Mouse (Mus musculus): ENCODE measurements around the gene Cdhr4. TPM values are rescaled to one million over a fixed set of nuclear protein-coding genes. Genes with fewer than 3 reads are reported as not detected.
A peak's percentile ranks its signal among the peaks of the same experiment; 100 is the strongest.
"Not testable (repeated sequence)": the region's sequence is repeated elsewhere in the genome, so short reads cannot be mapped to it uniquely, and the experiment has no call there.

Cdhr4 gene
- polyA plus RNA-seq, 1 experiment from 2014 or later = 1.7 TPM

DNA sequence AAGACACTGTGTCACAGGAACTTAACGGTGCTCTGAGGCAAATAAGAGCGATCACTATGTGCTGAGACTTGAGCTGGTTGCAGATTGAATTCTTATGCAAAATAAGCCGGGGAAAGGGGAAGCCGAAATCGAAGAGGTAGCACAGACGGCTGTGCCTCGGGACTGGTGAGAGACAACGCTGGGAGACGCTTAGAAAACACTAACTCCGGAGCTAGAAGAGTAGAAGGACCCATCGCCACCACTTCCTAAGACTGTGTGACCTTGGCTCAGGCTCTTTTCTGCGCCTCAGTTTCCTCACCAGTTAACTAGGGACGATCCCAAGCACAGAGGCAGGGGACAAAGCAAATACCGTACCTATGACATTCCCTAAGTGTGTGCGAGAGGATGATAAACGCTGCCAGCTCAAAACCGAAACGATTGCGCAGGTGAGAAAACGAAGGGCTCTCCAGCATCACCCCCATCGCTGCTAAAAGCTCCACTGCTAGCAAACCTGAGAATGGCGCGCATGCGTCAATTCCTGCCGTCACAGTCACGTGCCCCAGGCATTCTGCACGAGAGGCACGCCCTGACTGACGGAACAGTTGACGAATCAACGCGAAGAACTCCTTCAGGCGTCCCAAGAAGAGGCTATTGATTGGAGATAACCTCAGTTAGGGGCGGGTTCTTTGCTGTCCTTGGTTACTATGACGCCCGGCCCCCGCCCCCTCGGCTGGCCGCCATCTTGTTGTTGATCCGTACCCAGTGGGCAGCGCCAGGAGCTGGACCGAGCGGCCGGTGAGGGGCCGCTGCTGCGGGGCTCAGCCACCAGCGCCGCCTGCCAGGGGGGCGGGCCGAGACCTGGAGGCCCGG lies 9.8 kb downstream of the Cdhr4 start, which contains the start of gene Ip6k1:
Ip6k1 (plus strand) TSS at position 580 of the 849 bp plus-strand sequence.
- Histone ChIP-seq H3K4me3 (peak within 1 kb of the TSS; percentile 98), H3K27me3 (ENCODE audit: poor library complexity, severe bottlenecking) (no peaks in the 10 kb centered on the region), H3K27ac (peak within 1 kb of the TSS; percentile 98), H3K9me3 (no peaks in the 10 kb centered on the region), H3K4me1 (peaks cover 32% of the 10 kb centered on the region), H3K36me3 (replicated peaks) (peaks cover 10% of the 10 kb centered on the region)
- WGBS = under 1% methylated on average over 51 of the region's 51 CpGs
- peak; percentile 100 for DNase-seq (ENCODE audit: extremely low spot score, low spot score)

DNA sequence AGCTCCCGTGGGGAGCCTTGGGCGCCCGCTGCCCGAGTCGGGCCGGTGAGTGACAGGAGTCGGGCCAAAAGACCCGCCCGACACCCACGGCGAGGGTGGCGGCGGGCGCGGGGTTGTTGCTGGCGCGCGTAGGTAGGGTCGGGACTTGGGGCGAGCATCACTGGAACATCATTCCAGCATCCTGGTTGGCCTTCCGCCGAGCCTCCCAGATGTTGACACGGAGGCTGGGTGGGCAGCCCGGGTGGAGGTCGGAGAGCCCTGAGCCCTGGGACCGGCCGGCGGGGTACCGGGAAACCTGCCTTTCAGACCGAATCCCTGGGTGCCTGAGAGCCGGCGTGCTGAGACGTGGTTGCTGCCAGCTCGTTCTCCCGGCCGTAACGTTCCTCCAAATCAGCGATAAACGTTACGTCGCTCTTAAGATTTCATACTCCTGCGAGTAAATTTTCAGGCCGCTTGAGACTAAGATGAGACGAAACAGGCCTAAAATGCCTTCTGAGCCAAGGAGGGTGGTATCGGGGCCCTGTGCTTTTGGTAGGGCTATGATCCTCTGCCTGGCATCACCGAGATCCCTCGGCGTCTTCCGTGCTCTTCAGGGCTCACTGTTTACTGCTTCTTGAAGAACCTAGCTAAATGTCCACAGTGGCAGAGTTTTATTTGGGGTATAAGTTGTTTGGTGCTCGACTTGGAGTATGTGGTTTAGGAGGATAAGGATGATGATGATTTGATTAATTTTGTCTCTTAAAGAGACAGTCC lies 10.7 kb downstream of the Cdhr4 start:
- H3K9me3 ChIP-seq = no peaks in the 10 kb centered on the region
- under 1% methylated on average over 50 of the region's 50 CpGs for WGBS
- peak overlapping the region; percentile 98 for H3K4me3 ChIP-seq
- H3K27ac ChIP-seq = peak overlapping the region; percentile 98
- peaks cover 10% of the 10 kb centered on the region for H3K36me3 ChIP-seq (replicated peaks)
- H3K4me1 ChIP-seq = peaks cover 32% of the 10 kb centered on the region
- H3K27me3 ChIP-seq (ENCODE audit: poor library complexity, severe bottlenecking) = no peaks in the 10 kb centered on the region
- no peak for DNase-seq (ENCODE audit: extremely low spot score, low spot score)

GRCm38 (mm10) chr9:108003531-108003890 lies 11.2 kb downstream of the Cdhr4 start:
- Histone ChIP-seq H3K36me3 (replicated peaks) (peaks cover 13% of the 10 kb centered on the region), H3K27ac (peak overlapping the region; percentile 98), H3K4me1 (peaks cover 32% of the 10 kb centered on the region), H3K27me3 (ENCODE audit: poor library complexity, severe bottlenecking) (no peaks in the 10 kb centered on the region), H3K9me3 (no peaks in the 10 kb centered on the region), H3K4me3 (peak overlapping the region; percentile 98)
- WGBS = 28% methylated on average over 8 of the region's 8 CpGs
- no peak for DNase-seq (ENCODE audit: extremely low spot score, low spot score)

DNA sequence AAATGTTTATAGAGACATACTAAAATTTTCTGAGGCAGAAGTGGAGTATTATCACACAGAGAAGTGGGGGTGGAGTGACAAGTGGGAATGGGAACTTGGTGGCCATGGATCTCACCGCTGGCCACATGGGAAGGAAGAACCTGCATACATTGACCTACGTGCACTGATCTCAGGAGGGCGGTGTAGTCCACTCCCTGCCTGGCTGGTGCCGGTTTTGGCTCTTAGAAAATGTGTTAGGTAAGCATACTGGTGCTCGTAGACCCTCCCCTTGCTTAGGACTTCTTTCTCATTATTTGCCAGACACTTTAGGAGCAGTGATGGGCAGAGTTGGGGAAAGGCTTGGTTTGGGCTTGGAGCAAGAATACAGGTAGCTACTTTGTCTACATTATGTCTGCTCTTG lies 15.7 kb downstream of the Cdhr4 start:
- Histone ChIP-seq H3K4me3 (no peak overlapping the region), H3K9me3 (no peaks in the 10 kb centered on the region), H3K27ac (no peak overlapping the region), H3K4me1 (peaks cover 22% of the 10 kb centered on the region), H3K36me3 (replicated peaks) (peaks cover 33% of the 10 kb centered on the region), H3K27me3 (ENCODE audit: poor library complexity, severe bottlenecking) (no peaks in the 10 kb centered on the region)
- no peak for DNase-seq (ENCODE audit: extremely low spot score, low spot score)
- WGBS = 94% methylated on average over 5 of the region's 5 CpGs

- Histone ChIP-seq H3K36me3 (replicated peaks) (peaks cover 39% of the 10 kb centered on the region), H3K4me1 (no peaks in the 10 kb centered on the region), H3K9me3 (no peaks in the 10 kb centered on the region), H3K27ac (no peak overlapping the region), H3K4me3 (no peak overlapping the region), H3K27me3 (ENCODE audit: poor library complexity, severe bottlenecking) (no peaks in the 10 kb centered on the region)
- no peak for DNase-seq (ENCODE audit: extremely low spot score, low spot score)
Measured at GRCm38 (mm10) chr9:108010385-108010784, 18.1 kb downstream of the Cdhr4 start.

DNA sequence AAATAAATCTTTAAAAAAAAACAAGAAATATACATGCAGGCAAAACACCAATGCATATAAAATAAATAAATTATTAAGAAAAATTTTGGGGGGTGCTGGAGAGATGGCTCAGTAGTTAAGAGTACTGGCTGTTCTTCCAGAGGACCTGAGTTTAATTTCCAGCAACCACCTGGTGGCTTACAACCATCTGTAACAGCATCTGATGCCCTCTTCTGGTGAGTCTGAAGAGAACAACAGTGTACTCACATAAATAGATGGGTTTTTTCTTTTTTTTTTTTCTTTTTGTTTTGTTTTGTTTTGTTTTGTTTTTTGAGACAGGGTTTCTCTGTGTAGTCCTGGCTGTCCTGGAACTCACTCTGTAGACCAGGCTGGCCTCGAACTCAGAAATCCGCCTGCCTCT lies 21.3 kb downstream of the Cdhr4 start:
- H3K27me3 ChIP-seq (ENCODE audit: poor library complexity, severe bottlenecking); DNase-seq (ENCODE audit: extremely low spot score, low spot score); H3K4me3 ChIP-seq; H3K9me3 ChIP-seq; H3K4me1 ChIP-seq; H3K27ac ChIP-seq: not testable (repeated sequence)
- WGBS = 95% methylated on average over 2 of the region's 2 CpGs
- H3K36me3 ChIP-seq (replicated peaks) = peaks cover 53% of the 10 kb centered on the region

- Histone ChIP-seq H3K9me3 (no peaks in the 10 kb centered on the region), H3K27me3 (ENCODE audit: poor library complexity, severe bottlenecking) (no peaks in the 10 kb centered on the region), H3K4me3 (no peak overlapping the region), H3K36me3 (replicated peaks) (peaks cover 49% of the 10 kb centered on the region), H3K27ac (no peak overlapping the region), H3K4me1 (no peaks in the 10 kb centered on the region)
- DNase-seq (ENCODE audit: extremely low spot score, low spot score) = no peak
- WGBS = 87% methylated on average over 3 of the region's 3 CpGs
Measured at GRCm38 (mm10) chr9:108017127-108017526, 24.8 kb downstream of the Cdhr4 start.

DNA sequence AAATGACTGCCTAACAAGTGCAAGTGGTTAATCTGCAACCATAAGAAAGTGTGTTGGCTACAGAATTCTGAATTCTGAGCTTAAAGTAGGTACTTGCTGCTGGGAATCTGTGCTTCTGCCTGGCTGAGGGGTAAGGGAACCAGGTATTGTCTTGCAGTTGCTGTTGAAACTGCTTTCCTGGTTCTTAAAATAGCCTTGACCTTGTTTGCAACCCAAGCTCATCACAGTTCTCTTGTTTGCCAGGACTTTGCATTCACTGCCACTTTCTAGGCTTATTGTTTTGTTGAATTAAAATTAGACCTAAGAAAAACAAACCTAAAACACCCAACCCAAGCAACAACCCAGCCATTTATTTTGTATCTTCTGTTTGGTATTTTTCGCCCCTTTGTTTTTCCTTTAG lies 28.4 kb downstream of the Cdhr4 start:
- no peak for DNase-seq (ENCODE audit: extremely low spot score, low spot score)
- Histone ChIP-seq H3K4me3 (no peak overlapping the region), H3K36me3 (replicated peaks) (peaks cover 44% of the 10 kb centered on the region), H3K9me3 (no peaks in the 10 kb centered on the region), H3K4me1 (no peaks in the 10 kb centered on the region), H3K27ac (no peak overlapping the region), H3K27me3 (ENCODE audit: poor library complexity, severe bottlenecking) (no peaks in the 10 kb centered on the region)
- 95% methylated on average over 1 of the region's 1 CpGs for WGBS

GRCm38 (mm10) chr9:108023216-108023615 lies 30.9 kb downstream of the Cdhr4 start:
- Histone ChIP-seq H3K27me3 (ENCODE audit: poor library complexity, severe bottlenecking) (no peaks in the 10 kb centered on the region), H3K27ac (no peak overlapping the region), H3K4me1 (no peaks in the 10 kb centered on the region), H3K9me3 (peaks cover 6% of the 10 kb centered on the region; the same call in 1 of the 2 replicates), H3K4me3 (no peak overlapping the region), H3K36me3 (replicated peaks) (peaks cover 56% of the 10 kb centered on the region)
- DNase-seq (ENCODE audit: extremely low spot score, low spot score) = no peak
- 90% methylated on average over 3 of the region's 3 CpGs for WGBS

- no peak for DNase-seq (ENCODE audit: extremely low spot score, low spot score)
- H3K4me1 ChIP-seq = no peaks in the 10 kb centered on the region
- no peaks in the 10 kb centered on the region for H3K27me3 ChIP-seq (ENCODE audit: poor library complexity, severe bottlenecking)
- no peak overlapping the region for H3K4me3 ChIP-seq
- peaks cover 6% of the 10 kb centered on the region; the same call in 1 of the 2 replicates for H3K9me3 ChIP-seq
- H3K27ac ChIP-seq = no peak overlapping the region
- H3K36me3 ChIP-seq (replicated peaks) = peaks cover 74% of the 10 kb centered on the region
- WGBS = 91% methylated on average over 3 of the region's 3 CpGs
Measured at GRCm38 (mm10) chr9:108026584-108026983, 34.3 kb downstream of the Cdhr4 start.

GRCm38 (mm10) chr9:108027867-108028266 lies 35.6 kb downstream of the Cdhr4 start:
- Histone ChIP-seq H3K4me1 (no peaks in the 10 kb centered on the region), H3K27ac (no peak overlapping the region), H3K36me3 (replicated peaks) (peaks cover 87% of the 10 kb centered on the region), H3K4me3 (no peak overlapping the region), H3K9me3 (peaks cover 6% of the 10 kb centered on the region; the same call in 1 of the 2 replicates), H3K27me3 (ENCODE audit: poor library complexity, severe bottlenecking) (no peaks in the 10 kb centered on the region)
- WGBS = 93% methylated on average over 3 of the region's 3 CpGs
- no peak for DNase-seq (ENCODE audit: extremely low spot score, low spot score)

- Histone ChIP-seq H3K36me3 (replicated peaks) (peaks cover 89% of the 10 kb centered on the region), H3K27me3 (ENCODE audit: poor library complexity, severe bottlenecking) (no peaks in the 10 kb centered on the region)
Measured at GRCm38 (mm10) chr9:108032126-108032525, 39.8 kb downstream of the Cdhr4 start.

More at GRCm38 (mm10) chr9:108032126-108032525, 39.8 kb downstream of the Cdhr4 start:
- H3K4me1 ChIP-seq = no peaks in the 10 kb centered on the region
- peaks cover 6% of the 10 kb centered on the region; the same call in 1 of the 2 replicates for H3K9me3 ChIP-seq
- H3K27ac ChIP-seq = no peak overlapping the region
- no peak for DNase-seq (ENCODE audit: extremely low spot score, low spot score)
- H3K4me3 ChIP-seq = no peak overlapping the region
- WGBS = 92% methylated on average over 5 of the region's 5 CpGs
